Mouse (Mus musculus): ENCODE data around the gene Resp18. TPM values are rescaled to one million over a fixed set of nuclear protein-coding genes. Genes with fewer than 3 reads are reported as not detected.

Gene Resp18
- 505 and 560 TPM in 2 replicates for polyA plus RNA-seq (2015; fragmentation: Nextera tagmentation; extraction: Ambion mirVana)

GRCm38 (mm10) chr1:75278228-75278627, at the start of gene Resp18:
Gene Resp18 (minus strand): TSS chr1:75278415.

DNA sequence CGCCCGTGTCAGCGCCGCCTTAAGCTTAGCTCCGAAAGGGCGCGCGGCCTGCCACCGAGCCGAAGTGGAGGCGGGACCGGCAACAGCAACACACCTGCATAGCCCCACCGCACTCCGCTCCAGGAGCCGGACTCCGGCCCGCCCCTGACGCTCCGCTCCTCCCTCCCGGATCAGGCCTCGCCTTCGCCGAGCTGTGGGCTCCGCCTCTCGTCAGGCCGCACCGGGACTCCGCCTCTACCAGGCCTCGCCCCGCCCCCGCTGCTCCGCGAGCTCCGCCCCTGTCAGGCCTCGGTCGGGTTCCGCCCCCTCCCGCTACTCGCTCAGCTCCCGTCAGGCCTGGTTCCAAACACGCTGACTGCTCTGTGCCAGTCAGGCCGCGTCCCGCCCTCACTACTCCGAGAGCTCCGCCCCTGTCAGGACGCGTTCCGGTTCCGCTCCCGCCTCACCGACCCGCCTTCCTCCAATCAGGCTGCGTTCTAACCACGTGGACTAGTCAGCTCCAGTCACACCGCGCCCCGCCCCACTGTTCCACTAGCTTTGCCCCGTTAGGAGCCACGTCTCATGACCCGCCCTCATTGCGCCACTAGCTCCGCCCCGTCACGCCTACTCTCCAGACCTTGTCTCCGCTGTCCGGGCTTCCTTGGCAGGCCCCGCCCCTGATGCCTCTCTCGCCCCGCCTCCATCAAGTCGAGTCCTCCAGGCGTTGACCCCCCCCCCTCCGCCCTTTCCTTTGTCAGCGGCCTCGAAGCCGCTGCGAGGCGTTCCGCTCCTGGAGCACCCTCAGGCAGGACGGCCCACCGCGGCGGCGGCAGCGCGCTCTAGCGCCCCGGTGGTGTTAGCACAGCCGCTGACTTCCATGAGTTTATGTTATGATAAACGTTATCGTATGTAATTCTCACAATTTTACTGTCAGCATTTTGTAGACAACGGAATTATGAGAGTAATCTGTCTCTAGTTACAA, 39.3 kb upstream of the Resp18 start, which contains the start of gene Dnpep:
Dnpep (minus strand) TSS at position 750 of the 961 bp plus-strand sequence.

DNA sequence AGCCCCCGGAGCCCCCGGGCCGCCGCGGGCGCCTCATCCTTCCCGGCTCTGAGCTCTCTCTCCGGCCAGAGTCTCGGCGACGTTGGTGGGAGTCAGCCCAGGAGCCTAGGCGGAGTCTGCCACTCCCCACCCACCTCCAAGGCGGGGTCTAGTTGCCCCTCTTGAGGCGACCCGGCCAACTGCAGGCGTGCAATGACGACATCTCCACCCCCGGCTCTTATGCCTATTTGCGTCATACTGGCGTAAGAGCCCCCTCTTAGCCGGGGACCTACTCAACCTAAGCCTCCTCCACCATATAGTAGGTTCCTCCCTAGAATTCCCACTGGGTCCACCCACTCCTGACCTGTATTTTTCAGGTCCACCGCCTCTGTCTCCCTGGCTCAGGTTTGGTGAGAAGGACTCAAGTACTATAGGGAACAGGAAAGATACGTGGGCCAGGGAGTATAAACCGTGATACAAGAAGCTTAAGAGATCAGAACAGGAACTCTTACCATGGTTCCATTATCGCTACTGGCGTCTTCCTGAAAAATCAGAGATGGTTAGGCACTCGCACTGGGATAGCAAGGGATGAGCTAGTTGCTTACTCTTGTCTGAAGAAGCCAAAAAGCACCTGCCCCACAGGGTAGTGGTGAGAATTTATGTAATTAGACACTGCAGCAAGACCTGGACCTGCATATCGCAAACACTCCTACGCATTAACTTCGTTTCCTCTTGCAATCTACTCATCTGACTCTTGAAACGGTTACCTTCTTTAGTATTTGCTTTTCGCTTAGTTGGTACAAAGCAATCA, 13.9 kb downstream of the Resp18 start, which contains the start of gene Ptprn:
Ptprn (minus strand) TSS at position 412 of the 790 bp plus-strand sequence.

DNA sequence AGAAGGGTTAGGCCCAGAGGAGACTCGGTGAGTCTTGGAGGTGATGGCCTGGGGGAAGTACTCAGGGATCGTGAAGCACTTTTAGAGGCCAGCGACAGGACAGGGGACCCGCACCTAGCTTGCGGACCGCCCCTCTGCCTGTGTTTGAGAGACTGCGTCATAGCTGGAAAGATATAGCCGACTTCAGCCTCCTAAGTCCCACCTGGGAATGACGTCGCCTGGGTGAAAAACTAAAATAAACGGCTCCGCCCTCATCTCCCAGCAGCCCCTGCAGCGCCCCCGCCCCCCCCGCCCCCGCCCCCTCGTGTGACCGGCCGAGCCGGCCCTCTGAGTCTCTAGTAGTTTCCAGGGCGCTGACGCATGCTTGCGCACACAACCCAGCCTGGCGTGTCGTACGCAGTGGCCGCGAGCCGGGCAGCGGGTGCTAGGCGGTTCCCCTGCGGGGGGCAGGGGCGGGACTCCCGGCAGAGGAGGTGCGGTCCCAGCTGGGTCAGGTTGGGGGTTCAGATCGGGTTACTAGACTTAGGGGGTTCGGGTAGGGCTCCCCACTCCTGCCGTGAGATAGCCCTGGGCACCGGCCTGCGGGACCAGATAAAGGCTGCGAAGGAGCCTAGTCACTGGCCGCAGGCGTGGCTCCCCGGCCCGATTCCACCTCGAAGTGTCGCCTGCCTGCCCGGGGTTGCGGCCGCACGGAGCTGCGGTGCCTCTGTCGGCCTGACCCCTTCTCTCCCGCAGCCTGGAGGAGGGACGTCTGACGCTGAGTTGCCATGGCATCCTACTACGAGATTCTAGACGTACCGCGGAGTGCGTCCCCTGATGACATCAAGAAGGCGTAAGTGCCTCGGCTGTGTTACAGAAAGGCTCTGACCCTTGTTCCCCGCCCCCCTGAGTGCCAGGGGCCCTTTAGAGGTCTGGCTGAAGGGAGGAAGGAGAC, 41.8 kb downstream of the Resp18 start, which contains the start of gene Dnajb2:
Dnajb2 (plus strand) TSS at position 290 of the 934 bp plus-strand sequence.

GRCm38 (mm10) chr1:75231664-75232152, 46.5 kb downstream of the Resp18 start, which contains the start of gene A630095N17Rik:
Gene A630095N17Rik (minus strand): TSS chr1:75232102.

Other genes starting within 250 kb of the Resp18 start
- 4.5 and 4.7 TPM in 2 replicates for gene Nhej1, start 153.2 kb downstream of the Resp18 start, polyA plus RNA-seq (2015; fragmentation: Nextera tagmentation; extraction: Ambion mirVana)
- not detected in 2 replicates for gene Slc23a3, start 144.5 kb downstream of the Resp18 start, polyA plus RNA-seq (2015; fragmentation: Nextera tagmentation; extraction: Ambion mirVana)
- 32.1 and 35.5 TPM in 2 replicates for gene Cnppd1, start 135.7 kb downstream of the Resp18 start, polyA plus RNA-seq (2015; fragmentation: Nextera tagmentation; extraction: Ambion mirVana)
- 148 and 155 TPM in 2 replicates for gene Retreg2, start 135.6 kb downstream of the Resp18 start, polyA plus RNA-seq (2015; fragmentation: Nextera tagmentation; extraction: Ambion mirVana)
- gene Zfand2b, start 109.8 kb downstream of the Resp18 start, polyA plus RNA-seq (2015; fragmentation: Nextera tagmentation; extraction: Ambion mirVana), result 37.1 and 39.3 TPM in 2 replicates
- gene Abcb6, start 98.0 kb downstream of the Resp18 start, polyA plus RNA-seq (2015; fragmentation: Nextera tagmentation; extraction: Ambion mirVana), result 44.3 and 44.7 TPM in 2 replicates
- 19.4 and 20.2 TPM in 2 replicates for gene Ankzf1, start 86.3 kb downstream of the Resp18 start, polyA plus RNA-seq (2015; fragmentation: Nextera tagmentation; extraction: Ambion mirVana)
- gene Atg9a, start 86.2 kb downstream of the Resp18 start, polyA plus RNA-seq (2015; fragmentation: Nextera tagmentation; extraction: Ambion mirVana), result 66.7 and 73.9 TPM in 2 replicates
- 11.7 and 17.5 TPM in 2 replicates for gene Glb1l, start 67.6 kb downstream of the Resp18 start, polyA plus RNA-seq (2015; fragmentation: Nextera tagmentation; extraction: Ambion mirVana)
- gene Stk16, start 67.6 kb downstream of the Resp18 start, polyA plus RNA-seq (2015; fragmentation: Nextera tagmentation; extraction: Ambion mirVana), result 118 and 119 TPM in 2 replicates
- gene Tuba4a, start 58.5 kb downstream of the Resp18 start, polyA plus RNA-seq (2015; fragmentation: Nextera tagmentation; extraction: Ambion mirVana), result 200 and 210 TPM in 2 replicates
- 0.34 and 0.51 TPM in 2 replicates for gene A630095N17Rik, start 46.3 kb downstream of the Resp18 start, polyA plus RNA-seq (2015; fragmentation: Nextera tagmentation; extraction: Ambion mirVana)
- gene Dnajb2, start 42.0 kb downstream of the Resp18 start, polyA plus RNA-seq (2015; fragmentation: Nextera tagmentation; extraction: Ambion mirVana), result 72.4 and 86.4 TPM in 2 replicates
- gene Ptprn, start 13.9 kb downstream of the Resp18 start, polyA plus RNA-seq (2015; fragmentation: Nextera tagmentation; extraction: Ambion mirVana), result 51.2 and 57.2 TPM in 2 replicates
- gene Dnpep, start 39.6 kb upstream of the Resp18 start, polyA plus RNA-seq (2015; fragmentation: Nextera tagmentation; extraction: Ambion mirVana), result 125 and 134 TPM in 2 replicates
- gene Des, start 81.9 kb upstream of the Resp18 start, polyA plus RNA-seq (2015; fragmentation: Nextera tagmentation; extraction: Ambion mirVana), result 2.2 and 2.5 TPM in 2 replicates
- 21.1 and 25.5 TPM in 2 replicates for gene Speg, start 96.9 kb upstream of the Resp18 start, polyA plus RNA-seq (2015; fragmentation: Nextera tagmentation; extraction: Ambion mirVana)
- gene Gmppa, start 157.5 kb upstream of the Resp18 start, polyA plus RNA-seq (2015; fragmentation: Nextera tagmentation; extraction: Ambion mirVana), result 60.4 and 69.0 TPM in 2 replicates
- 29.7 and 33.4 TPM in 2 replicates for gene Asic4, start 172.0 kb upstream of the Resp18 start, polyA plus RNA-seq (2015; fragmentation: Nextera tagmentation; extraction: Ambion mirVana)
- gene Chpf, start 200.9 kb upstream of the Resp18 start, polyA plus RNA-seq (2015; fragmentation: Nextera tagmentation; extraction: Ambion mirVana), result 69.9 and 71.1 TPM in 2 replicates
- 35.9 and 43.4 TPM in 2 replicates for gene Tmem198, start 201.1 kb upstream of the Resp18 start, polyA plus RNA-seq (2015; fragmentation: Nextera tagmentation; extraction: Ambion mirVana)
- gene Obsl1, start 228.0 kb upstream of the Resp18 start, polyA plus RNA-seq (2015; fragmentation: Nextera tagmentation; extraction: Ambion mirVana), result 29.1 and 29.9 TPM in 2 replicates
- gene Inha, start 228.7 kb upstream of the Resp18 start, polyA plus RNA-seq (2015; fragmentation: Nextera tagmentation; extraction: Ambion mirVana), result 19.8 and 26.3 TPM in 2 replicates
- gene Stk11ip, start 243.1 kb upstream of the Resp18 start, polyA plus RNA-seq (2015; fragmentation: Nextera tagmentation; extraction: Ambion mirVana), result 11.9 and 15.3 TPM in 2 replicates